Comparison of ENCODE assay signal across 16 mouse cellular contexts in the genomic region with DNA sequence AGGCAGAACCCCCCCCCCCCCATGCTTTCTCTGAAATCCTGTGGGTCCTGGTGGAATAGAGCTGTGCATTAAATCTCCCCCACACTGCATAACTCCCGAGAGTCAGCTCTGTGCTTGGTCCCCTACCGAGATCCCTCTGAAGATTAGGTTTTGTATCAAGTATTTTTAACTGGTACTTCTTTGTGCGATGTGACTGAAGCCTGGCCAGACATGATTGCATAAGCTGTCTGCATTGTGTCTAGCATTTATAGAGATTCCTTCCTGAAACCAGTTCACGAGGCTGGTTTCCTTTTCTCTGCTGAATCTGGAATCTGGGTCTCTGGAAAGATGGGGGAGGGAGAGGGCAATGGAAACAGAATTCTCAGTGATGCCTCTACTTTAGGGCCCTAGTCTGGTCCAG. TPM values are rescaled to one million over a fixed set of nuclear protein-coding genes. Genes with fewer than 3 reads are reported as not detected.
DNase-seq lines count a peak whose midpoint lies in the region; ATAC-seq and TF ChIP-seq lines count a peak whose summit lies in the region.
"Had no signal": no experiment of that assay in that cellular context is flagged by ENCODE, and none has a peak within 500 bp of the region (broad histone marks: within the 10 kb centered on the region; RNA-seq: fewer than 3 reads in every experiment).

No protein-coding gene starts in this region.

- no peak overlapping the region for H3K27ac ChIP-seq in intestine, embryonic 14.5 days (ENCODE audit: low read depth)
- H3K27ac ChIP-seq in intestine, embryonic 15.5 days: no peak overlapping the region
- H3K27ac ChIP-seq in testis, adult 2 months (ENCODE audit: control insufficient read depth, insufficient read depth, low read depth, low read length): no peak overlapping the region
- H3K27ac ChIP-seq in embryonic fibroblast, embryonic 13.5 days (ENCODE audit: insufficient read depth, low read length): peak overlapping the region; percentile 99
- no peak overlapping the region for H3K27ac ChIP-seq in hindbrain, embryonic 10.5 days
- H3K27ac ChIP-seq: embryonic facial prominence, embryonic 15.5 days; liver, embryonic 13.5 days had no signal

- no peaks in the 10 kb centered on the region for H3K36me3 ChIP-seq in intestine, embryonic 14.5 days (ENCODE audit: control insufficient read depth, insufficient read depth, low read length)
- H3K36me3 ChIP-seq in intestine, embryonic 15.5 days: no peaks in the 10 kb centered on the region
- no peaks in the 10 kb centered on the region for H3K36me3 ChIP-seq in testis, adult 2 months (ENCODE audit: control insufficient read depth, insufficient read depth, low read length)
- H3K36me3 ChIP-seq in hindbrain, embryonic 10.5 days: 0 out of 2 replicates have a peak, but pooled peaks cover 4% of the 10 kb centered on the region
- H3K36me3 ChIP-seq: embryonic facial prominence, embryonic 15.5 days; liver, embryonic 13.5 days had no signal

- TF ChIP-seq CTCF in testis, adult 2 months (IDR thresholded peaks at IDR 0.05; ENCODE audit: control insufficient read depth, insufficient read depth, insufficient replicate concordance, low read depth, low read length): no peak
- no peak for TF ChIP-seq CTCF in embryonic fibroblast, embryonic 13.5 days (IDR thresholded peaks at IDR 0.05; ENCODE audit: borderline replicate concordance, insufficient read depth, low read length)

- 35% methylated on average over 4 of the region's 4 CpGs for WGBS in intestine, embryonic 14.5 days
- 46% methylated on average over 4 of the region's 4 CpGs for WGBS in intestine, embryonic 15.5 days
- 64% methylated on average over 4 of the region's 4 CpGs for WGBS in hindbrain, embryonic 10.5 days

- no peaks in the 10 kb centered on the region for H3K9me3 ChIP-seq in intestine, embryonic 14.5 days (ENCODE audit: control insufficient read depth, low read length)
- H3K9me3 ChIP-seq in intestine, embryonic 15.5 days: no peaks in the 10 kb centered on the region
- no peaks in the 10 kb centered on the region for H3K9me3 ChIP-seq in hindbrain, embryonic 10.5 days
- H3K9me3 ChIP-seq: embryonic facial prominence, embryonic 15.5 days; liver, embryonic 13.5 days had no signal

- no peak overlapping the region for H3K4me2 ChIP-seq in intestine, embryonic 14.5 days (ENCODE audit: low read length)
- no peak overlapping the region for H3K4me2 ChIP-seq in intestine, embryonic 15.5 days (replicated peaks)
- H3K4me2 ChIP-seq: embryonic facial prominence, embryonic 15.5 days; liver, embryonic 13.5 days had no signal

- no peaks in the 10 kb centered on the region for H3K27me3 ChIP-seq in intestine, embryonic 14.5 days (replicated peaks; ENCODE audit: control insufficient read depth, insufficient read depth, low read length)
- H3K27me3 ChIP-seq in intestine, embryonic 15.5 days (replicated peaks): no peaks in the 10 kb centered on the region
- no peaks in the 10 kb centered on the region for H3K27me3 ChIP-seq in testis, adult 2 months (ENCODE audit: control insufficient read depth, insufficient read depth, low read length)
- H3K27me3 ChIP-seq in hindbrain, embryonic 10.5 days (ENCODE audit: insufficient read depth, poor library complexity, severe bottlenecking): 0 out of 2 replicates have a peak, but pooled peaks cover 7% of the 10 kb centered on the region
- H3K27me3 ChIP-seq: embryonic facial prominence, embryonic 15.5 days; liver, embryonic 13.5 days had no signal

- 0 out of 2 replicates have a peak overlapping the region, but pooled peaks have one; percentile 10 for H3K9ac ChIP-seq in intestine, embryonic 14.5 days (ENCODE audit: low read length)
- H3K9ac ChIP-seq in intestine, embryonic 15.5 days: no peak overlapping the region
- H3K9ac ChIP-seq: embryonic facial prominence, embryonic 15.5 days; liver, embryonic 13.5 days had no signal

- ATAC-seq in intestine, embryonic 14.5 days (replicated peaks; ENCODE audit: low FRiP score, low TSS enrichment, low read depth): no peak
- no peak for ATAC-seq in intestine, embryonic 15.5 days
- ATAC-seq: CD4-positive, CD25-positive, alpha-beta regulatory T cell, adult 4 months; intestine, postnatal 0 days had no signal

- no peak for TF ChIP-seq POLR2A in testis, adult 2 months (IDR thresholded peaks at IDR 0.05; ENCODE audit: control insufficient read depth, low read depth, low read length)
- 0 out of 2 replicates have a peak, but pooled peaks have one; percentile 0 for TF ChIP-seq POLR2A in embryonic fibroblast, embryonic 13.5 days (IDR thresholded peaks at IDR 0.05; ENCODE audit: low read depth, low read length)

- no peak for DNase-seq in intestine, embryonic 14.5 days (ENCODE audit: low spot score)
- DNase-seq in testis, postnatal 14 days (ENCODE audit: low spot score): no peak
- no peak for DNase-seq in urinary bladder, postnatal 36 days (ENCODE audit: low spot score in 2 of 2)
- DNase-seq in hindbrain, embryonic 10.5 days (ENCODE audit: low spot score): no peak
- no peak for DNase-seq in layer of hippocampus, postnatal 36 days
- DNase-seq: cerebellum, adult 9-11 months; heart, adult 18-20 months; heart, postnatal 36 days; liver, embryonic 13.5 days; thymus, adult 18-20 months had no signal

- no peak overlapping the region for H3K4me3 ChIP-seq in intestine, embryonic 14.5 days (ENCODE audit: low read depth, low read length)
- no peak overlapping the region for H3K4me3 ChIP-seq in intestine, embryonic 15.5 days (replicated peaks)
- peak overlapping the region; percentile 47; the same call in 1 of the 2 replicates for H3K4me3 ChIP-seq in testis, adult 2 months (ENCODE audit: control insufficient read depth, low read depth, low read length)
- no peak overlapping the region for H3K4me3 ChIP-seq in embryonic fibroblast, embryonic 13.5 days (ENCODE audit: insufficient read depth, low read length)
- no peak overlapping the region for H3K4me3 ChIP-seq in hindbrain, embryonic 10.5 days
- H3K4me3 ChIP-seq: embryonic facial prominence, embryonic 15.5 days; liver, embryonic 13.5 days had no signal

- peaks cover 17% of the 10 kb centered on the region for H3K4me1 ChIP-seq in intestine, embryonic 14.5 days (replicated peaks; ENCODE audit: control insufficient read depth, insufficient read depth, low read length)
- peaks cover 24% of the 10 kb centered on the region for H3K4me1 ChIP-seq in intestine, embryonic 15.5 days (replicated peaks)
- peaks cover 6% of the 10 kb centered on the region; the same call in 1 of the 2 replicates for H3K4me1 ChIP-seq in testis, adult 2 months (ENCODE audit: control insufficient read depth, insufficient read depth, low read length)
- H3K4me1 ChIP-seq in embryonic fibroblast, embryonic 13.5 days (ENCODE audit: control insufficient read depth, insufficient read depth, low read length): peaks cover 29% of the 10 kb centered on the region
- peaks cover 27% of the 10 kb centered on the region for H3K4me1 ChIP-seq in hindbrain, embryonic 10.5 days (replicated peaks)

RNA-seq across cellular contexts. Expression of gene Ppcdc, which starts 11.5 kb away (rescaled TPM):
- polyA plus RNA-seq in intestine, embryonic 14.5 days (2014; fragmentation: Nextera tagmentation; extraction: Ambion mirVana): 27.5 and 29.2 TPM in 2 replicates
- 25.0 and 30.1 TPM in 2 replicates for polyA plus RNA-seq in intestine, embryonic 15.5 days (2015; fragmentation: Nextera tagmentation; extraction: Ambion mirVana)
- 37.5 and 39.1 TPM in 2 replicates for polyA plus RNA-seq in testis, adult 2 months (2012; rRNA removed)
- 26.6 and 31.0 TPM in 2 replicates for polyA plus RNA-seq in embryonic fibroblast, embryonic 13.5 days (2011; ENCODE audit: insufficient read length, low read depth, missing spikeins)
- polyA plus RNA-seq in hindbrain, embryonic 10.5 days (2016; fragmentation: Nextera tagmentation; extraction: Ambion mirVana): 19.8 and 23.5 TPM in 2 replicates
- 10 to 100 TPM; 14.9 to 17.7 TPM for total RNA-seq in layer of hippocampus, postnatal 36 days (2021)

RNA-seq across cellular contexts. Expression of gene Scamp5, which starts 39.5 kb away (rescaled TPM):
- 13.1 and 13.7 TPM in 2 replicates for polyA plus RNA-seq in intestine, embryonic 14.5 days (2014; fragmentation: Nextera tagmentation; extraction: Ambion mirVana)
- 14.1 and 16.4 TPM in 2 replicates for polyA plus RNA-seq in intestine, embryonic 15.5 days (2015; fragmentation: Nextera tagmentation; extraction: Ambion mirVana)
- polyA plus RNA-seq in testis, adult 2 months (2012; rRNA removed): 5.7 and 6.2 TPM in 2 replicates
- polyA plus RNA-seq in embryonic fibroblast, embryonic 13.5 days (2011; ENCODE audit: insufficient read length, low read depth, missing spikeins): 23.7 and 26.1 TPM in 2 replicates
- 18.2 and 28.9 TPM in 2 replicates for polyA plus RNA-seq in hindbrain, embryonic 10.5 days (2016; fragmentation: Nextera tagmentation; extraction: Ambion mirVana)
- total RNA-seq in layer of hippocampus, postnatal 36 days (2021): 100 to 1,000 TPM; 370 to 381 TPM
